Mouse (Mus musculus) retina, adult 2 months (tissue): ENCODE results near the gene Optc.

Source experiments
- DNase-seq: peaks from one replicate; pipeline ENCODE4 v3.0.0-alpha.2; 2012; ENCODE audit warnings: low read depth, low spot score

Optc gene

GRCm38 (mm10) chr1:133882283-133883217 is 25.2 kb downstream of the Optc start:
- DNase-seq = no peak

DNA sequence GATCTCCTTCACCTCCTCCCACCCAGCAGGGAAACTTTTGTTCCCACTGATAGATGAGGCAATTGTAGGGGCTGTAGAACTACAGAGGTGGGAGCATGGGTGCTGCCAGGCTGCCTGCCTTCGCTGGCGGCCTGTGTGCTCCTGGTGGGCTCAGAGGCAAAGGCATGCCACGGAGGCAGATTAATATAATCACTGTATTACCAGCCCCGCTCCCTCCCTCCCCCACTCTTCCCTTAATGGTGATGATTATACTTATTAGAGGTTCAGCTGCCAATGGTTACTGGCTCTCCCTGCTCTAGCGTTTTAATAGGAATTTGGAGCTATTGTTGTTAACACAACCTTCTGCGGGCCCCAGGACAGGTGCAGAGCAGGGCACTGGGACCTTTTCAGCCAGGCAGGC is 26.0 kb downstream of the Optc start:
- DNase-seq = no peak

DNA sequence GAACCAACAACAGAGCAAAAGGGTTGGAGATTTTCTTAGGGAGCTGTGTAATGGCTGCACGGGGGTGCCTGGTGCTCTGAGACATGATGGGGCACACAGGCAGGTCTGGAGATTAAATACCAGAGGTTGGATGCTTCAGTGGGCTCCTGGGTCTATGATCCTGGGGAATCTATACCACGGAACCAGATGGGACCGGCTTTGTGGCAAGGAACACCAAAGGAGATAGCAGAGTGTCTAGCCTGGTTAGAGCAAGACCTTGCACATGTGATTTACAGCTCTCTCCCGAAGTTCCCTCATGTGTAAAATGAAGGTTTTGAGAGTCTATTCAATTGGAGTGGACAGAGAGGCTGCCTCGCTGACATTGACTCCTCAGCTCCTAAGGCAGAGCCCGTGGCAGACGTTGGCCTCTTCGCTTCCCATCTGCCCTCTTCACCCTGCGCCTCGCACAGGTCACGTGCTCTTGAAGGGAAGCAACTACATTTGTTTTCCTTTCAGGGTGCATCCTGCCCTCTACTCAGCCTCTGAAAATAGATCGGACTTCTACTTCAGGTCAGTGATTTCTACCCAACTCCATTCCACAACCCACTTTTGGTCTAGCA is 28.9 kb downstream of the Optc start:
- no peak for DNase-seq

DNA sequence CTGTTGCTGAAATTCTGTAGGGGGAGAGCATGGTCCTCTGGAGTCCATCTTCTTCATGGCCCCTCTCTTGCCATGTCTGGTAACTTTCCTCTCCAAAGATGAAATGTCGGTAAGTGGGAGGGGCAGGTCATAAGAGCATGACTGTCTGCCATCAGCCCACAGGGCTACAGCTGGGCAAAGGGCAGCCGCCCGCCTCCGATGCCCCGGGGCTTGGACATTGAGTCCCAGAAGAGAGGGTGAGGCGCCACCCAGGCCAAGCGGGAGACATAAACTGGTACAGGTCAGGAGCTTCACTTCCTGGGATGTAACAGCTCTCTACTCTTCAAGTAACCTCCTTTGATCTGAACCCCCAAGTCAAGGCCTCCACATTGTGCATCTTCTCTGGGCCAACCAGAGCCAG is 30.9 kb downstream of the Optc start:
- no peak for DNase-seq

DNA sequence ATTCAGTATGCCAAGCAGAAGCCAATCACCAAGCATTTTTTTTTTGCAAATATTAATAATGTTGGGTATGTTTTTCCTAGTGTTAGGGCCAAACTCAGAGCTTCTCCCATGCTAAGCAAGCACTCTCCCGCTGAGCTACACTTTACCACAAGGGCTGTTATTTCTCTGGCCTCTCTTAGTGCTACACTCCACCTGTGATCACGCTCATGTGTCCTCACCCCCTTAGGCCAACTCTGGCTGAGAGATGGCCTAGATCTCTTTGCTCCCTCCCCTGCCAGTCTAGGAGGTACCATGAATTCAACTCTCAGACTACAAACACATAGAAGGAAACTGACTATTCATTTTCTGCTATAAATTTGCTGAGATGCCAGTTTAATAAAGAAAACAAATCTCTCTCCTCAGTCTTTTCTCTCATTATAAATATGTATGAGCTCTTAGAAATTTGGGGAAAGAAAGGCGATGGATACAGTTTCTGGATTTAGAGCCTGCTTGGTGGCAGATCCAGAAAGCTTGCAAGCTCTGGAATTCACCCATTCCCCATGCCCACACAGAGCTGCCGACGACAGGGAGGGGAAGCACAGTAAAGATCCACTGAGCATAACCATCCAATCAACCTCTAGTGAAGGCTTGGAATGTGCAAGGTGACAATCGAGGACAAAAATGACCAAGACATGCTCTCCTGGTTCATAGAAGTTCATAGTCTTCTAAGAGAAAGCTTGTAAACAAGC is 34.5 kb downstream of the Optc start:
- DNase-seq = no peak

- no peak for DNase-seq
Observed at GRCm38 (mm10) chr1:133871241-133871640, 36.6 kb downstream of the Optc start.

DNA sequence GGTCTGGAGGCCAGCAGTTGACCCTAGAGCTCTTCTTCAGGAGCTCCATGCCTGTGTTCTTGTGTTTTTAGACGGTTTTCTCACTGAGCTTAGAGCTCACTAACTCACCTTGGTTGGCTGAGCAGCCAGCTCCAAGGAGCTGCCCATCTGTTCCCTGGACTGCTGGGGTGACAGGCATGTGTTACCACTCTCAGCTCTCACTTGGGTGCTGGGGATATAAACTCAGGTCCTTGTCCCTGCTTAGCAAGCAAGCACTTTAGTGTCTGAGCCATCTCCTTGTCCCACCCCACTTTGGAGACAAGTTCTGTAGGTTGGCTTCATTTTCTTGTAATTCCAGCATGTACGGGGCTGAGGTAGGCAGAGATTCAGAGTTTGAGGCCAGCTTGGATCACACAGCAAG is 38.6 kb downstream of the Optc start:
- no peak for DNase-seq

GRCm38 (mm10) chr1:133863257-133863997 is 44.4 kb downstream of the Optc start:
- no peak for DNase-seq

DNA sequence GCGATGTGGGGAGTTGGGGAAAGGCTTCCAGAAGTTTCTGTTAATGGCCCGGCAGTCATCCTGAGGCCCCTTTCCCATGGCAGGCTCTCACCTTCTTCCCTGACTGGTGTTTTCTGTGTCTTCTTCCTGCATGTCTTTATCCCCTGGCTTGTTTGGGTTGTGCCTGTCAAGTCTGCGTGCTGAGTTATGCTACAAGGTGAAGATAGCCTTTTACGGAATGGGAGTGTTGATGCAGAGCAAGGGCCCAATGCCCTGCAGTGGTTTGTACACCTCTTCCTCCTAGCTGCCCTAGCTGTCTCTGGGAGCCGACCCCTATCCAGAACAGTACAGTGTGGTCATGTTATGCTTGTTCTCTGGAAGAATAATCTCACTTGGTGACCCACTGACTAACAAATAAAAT is 46.8 kb downstream of the Optc start:
- DNase-seq = no peak

DNA sequence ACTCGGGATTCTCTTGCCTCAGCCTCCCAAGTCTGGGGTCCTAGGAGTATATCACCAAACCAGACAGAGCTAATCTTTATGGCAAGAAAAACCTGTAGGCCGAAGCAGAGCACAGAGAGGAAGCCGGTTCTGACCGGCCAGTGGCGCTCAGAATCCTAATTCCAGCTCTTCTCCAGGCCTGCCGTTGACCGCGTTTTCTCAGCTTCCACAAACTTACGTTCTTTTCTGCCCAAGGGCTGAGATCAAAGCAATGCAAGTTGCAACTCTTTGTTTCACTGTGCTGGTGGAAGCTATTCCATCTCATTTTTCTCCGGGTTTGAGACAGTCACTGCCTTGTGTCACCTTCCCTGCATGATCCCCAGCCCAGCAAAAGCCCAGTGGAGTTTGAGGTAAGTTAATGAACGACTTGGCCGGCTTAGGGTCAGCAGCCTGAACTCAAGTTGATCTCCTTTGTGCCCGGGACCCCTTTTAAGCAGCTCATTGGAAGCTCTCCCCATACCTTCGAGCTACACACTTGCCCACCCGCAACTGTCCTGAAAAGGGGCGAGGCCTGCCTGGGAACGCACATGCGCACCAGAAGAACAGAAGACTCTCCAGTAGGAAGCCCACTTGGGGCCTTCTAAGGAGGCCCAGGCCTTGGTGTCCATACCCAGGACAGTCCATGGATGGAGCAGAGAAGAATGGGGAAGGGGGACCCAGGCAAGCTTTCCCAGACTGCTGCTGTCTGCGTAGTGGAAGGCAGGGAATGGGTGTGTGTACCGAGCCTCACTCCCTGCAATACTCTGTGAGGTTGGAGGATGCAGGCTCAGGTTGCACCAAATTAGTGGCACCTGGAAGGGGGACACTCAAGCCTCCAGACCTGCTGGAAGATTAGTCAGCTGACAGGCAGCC is 47.7 kb downstream of the Optc start:
- no peak for DNase-seq

GRCm38 (mm10) chr1:133859257-133859656 is 48.5 kb downstream of the Optc start:
- no peak for DNase-seq

DNA sequence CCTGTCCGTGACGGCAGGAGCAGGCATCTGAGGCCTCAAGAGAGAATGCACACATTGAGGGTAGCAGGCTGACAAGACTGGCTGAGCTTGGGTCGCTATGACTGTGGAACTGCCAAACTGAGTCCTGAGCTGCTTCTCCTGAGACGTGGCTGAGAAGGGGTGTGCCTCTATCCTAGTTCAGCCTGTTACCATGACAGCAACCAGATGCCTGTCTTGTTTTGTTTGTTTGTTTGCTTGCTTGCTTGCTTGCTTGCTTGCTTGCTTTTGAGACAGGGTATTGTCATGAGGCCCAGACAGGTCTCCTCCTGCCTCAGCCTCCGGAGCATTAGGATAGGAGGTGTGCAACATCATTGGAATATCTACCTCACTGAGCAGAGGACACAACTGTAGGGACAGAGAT is 50.0 kb downstream of the Optc start:
- no peak for DNase-seq

- no peak for DNase-seq
Observed at GRCm38 (mm10) chr1:133857171-133857570, 50.6 kb downstream of the Optc start.

DNA sequence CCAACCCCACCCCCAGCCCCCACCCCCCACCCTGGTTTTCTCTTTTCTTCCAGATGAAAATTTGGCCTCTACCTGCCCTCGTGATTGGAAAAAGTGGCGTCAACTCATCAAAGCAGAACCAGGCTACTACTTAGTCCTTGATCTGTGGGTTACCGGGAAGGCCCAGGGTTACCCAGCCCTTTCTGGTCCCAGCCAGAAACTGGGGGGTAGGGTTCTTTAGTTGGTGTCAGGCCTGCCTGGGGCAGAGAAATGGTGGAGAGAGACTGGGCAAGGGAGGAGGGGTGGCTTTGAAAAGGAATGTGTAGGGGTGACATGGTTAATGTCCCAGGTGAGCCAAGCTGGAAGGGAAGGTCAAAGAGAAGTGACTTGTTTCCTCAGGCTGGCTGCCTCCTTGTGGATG is 51.1 kb downstream of the Optc start:
- no peak for DNase-seq

GRCm38 (mm10) chr1:133856133-133856541 is 51.7 kb downstream of the Optc start:
- DNase-seq = no peak

- no peak for DNase-seq
Observed at GRCm38 (mm10) chr1:133855274-133856017, 52.4 kb downstream of the Optc start.

GRCm38 (mm10) chr1:133854421-133855273 is 53.2 kb downstream of the Optc start:
- no peak for DNase-seq
